Comparison of ENCODE assay signal across 29 mouse cellular contexts in genomic region chr3:115738524-115738923, GRCm38 (mm10). TPM values are rescaled to one million over a fixed set of nuclear protein-coding genes. Genes with fewer than 3 reads are reported as not detected.
A peak's percentile ranks its signal among the peaks of the same experiment; 100 is the strongest.
DNase-seq lines count a peak whose midpoint lies in the region; ATAC-seq and TF ChIP-seq lines count a peak whose summit lies in the region.
"Had no signal": no experiment of that assay in that cellular context is flagged by ENCODE, and none has a peak within 500 bp of the region (broad histone marks: within the 10 kb centered on the region; RNA-seq: fewer than 3 reads in every experiment).

No protein-coding gene starts in this region.

- peak overlapping the region; percentile 51; the same call in 1 of the 2 replicates for H3K27ac ChIP-seq in forebrain, embryonic 10.5 days
- H3K27ac ChIP-seq in forebrain, embryonic 16.5 days (ENCODE audit: low read length) = no peak overlapping the region
- peak overlapping the region; percentile 57 for H3K27ac ChIP-seq in heart, embryonic 12.5 days (ENCODE audit: poor library complexity, severe bottlenecking)
- H3K27ac ChIP-seq in heart, postnatal 0 days (ENCODE audit: low read depth) = peak overlapping the region; percentile 65
- H3K27ac ChIP-seq in heart, adult 2 months = no peak overlapping the region
- no peak overlapping the region for H3K27ac ChIP-seq in midbrain, embryonic 16.5 days (ENCODE audit: low read length)
- H3K27ac ChIP-seq in midbrain, embryonic 11.5 days (ENCODE audit: low read depth, low read length) = no peak overlapping the region
- H3K27ac ChIP-seq: hindbrain, embryonic 12.5 days; hindbrain, postnatal 0 days; intestine, embryonic 15.5 days; liver, embryonic 12.5 days; midbrain, embryonic 12.5 days; neural tube, embryonic 13.5 days had no signal

- no peak for TF ChIP-seq POLR2A in heart, adult 2 months (IDR thresholded peaks at IDR 0.05; ENCODE audit: insufficient read depth, low read depth, low read length)

- H3K36me3 ChIP-seq in forebrain, embryonic 10.5 days (replicated peaks) = no peaks in the 10 kb centered on the region
- H3K36me3 ChIP-seq in forebrain, embryonic 16.5 days (ENCODE audit: control insufficient read depth, insufficient read depth) = no peaks in the 10 kb centered on the region
- no peaks in the 10 kb centered on the region for H3K36me3 ChIP-seq in heart, embryonic 12.5 days
- H3K36me3 ChIP-seq in heart, postnatal 0 days (replicated peaks; ENCODE audit: control insufficient read depth, insufficient read depth, low read length) = no peaks in the 10 kb centered on the region
- no peaks in the 10 kb centered on the region for H3K36me3 ChIP-seq in heart, adult 2 months (ENCODE audit: control insufficient read depth, insufficient read depth, low read length)
- no peaks in the 10 kb centered on the region for H3K36me3 ChIP-seq in midbrain, embryonic 16.5 days (ENCODE audit: control insufficient read depth, insufficient read depth, low read length)
- H3K36me3 ChIP-seq in midbrain, embryonic 11.5 days (ENCODE audit: control insufficient read depth, insufficient read depth, low read length) = no peaks in the 10 kb centered on the region
- H3K36me3 ChIP-seq: hindbrain, embryonic 12.5 days; intestine, embryonic 15.5 days; liver, embryonic 12.5 days; midbrain, embryonic 12.5 days; neural tube, embryonic 13.5 days had no signal

- no peak for DNase-seq in forebrain, embryonic 10.5 days (ENCODE audit: extremely low spot score, low spot score)
- DNase-seq in heart, postnatal 36 days = no peak
- no peak for DNase-seq in heart, postnatal 0 days (ENCODE audit: low spot score)
- DNase-seq in heart, adult 2 months = no peak
- no peak for DNase-seq in midbrain, embryonic 11.5 days (ENCODE audit: low spot score, missing footprints)
- DNase-seq: adrenal gland, adult 2 months; adrenal gland, postnatal 36 days; cerebellum, adult 2 months; cerebellum, postnatal 14 days; gastrocnemius, postnatal 10 days; kidney, adult 2 months; kidney, postnatal 36 days; left cerebral cortex, postnatal 4 days; lung, postnatal 36 days; thymus, adult 2 months; thymus, postnatal 36 days had no signal

- H3K79me2 ChIP-seq in heart, adult 2 months (replicated peaks; ENCODE audit: control insufficient read depth, insufficient read depth, low read length) = no peaks in the 10 kb centered on the region

- H3K9me3 ChIP-seq in forebrain, embryonic 10.5 days = no peaks in the 10 kb centered on the region
- H3K9me3 ChIP-seq in forebrain, embryonic 16.5 days (ENCODE audit: control insufficient read depth, low read length) = no peaks in the 10 kb centered on the region
- no peaks in the 10 kb centered on the region for H3K9me3 ChIP-seq in heart, embryonic 12.5 days (replicated peaks)
- H3K9me3 ChIP-seq in heart, postnatal 0 days (replicated peaks; ENCODE audit: control insufficient read depth, low read length) = no peaks in the 10 kb centered on the region
- no peaks in the 10 kb centered on the region for H3K9me3 ChIP-seq in midbrain, embryonic 16.5 days (replicated peaks; ENCODE audit: control insufficient read depth, low read length, poor library complexity, severe bottlenecking)
- no peaks in the 10 kb centered on the region for H3K9me3 ChIP-seq in midbrain, embryonic 11.5 days (ENCODE audit: control insufficient read depth, low read length)
- H3K9me3 ChIP-seq: hindbrain, embryonic 12.5 days; intestine, embryonic 15.5 days; liver, embryonic 12.5 days; midbrain, embryonic 12.5 days; neural tube, embryonic 13.5 days had no signal

- 81% methylated on average over 2 of the region's 2 CpGs for WGBS in forebrain, embryonic 10.5 days
- 27% methylated on average over 2 of the region's 2 CpGs for WGBS in forebrain, embryonic 16.5 days
- 58% methylated on average over 2 of the region's 2 CpGs for WGBS in heart, embryonic 12.5 days
- 58% methylated on average over 2 of the region's 2 CpGs for WGBS in heart, postnatal 0 days
- WGBS in heart, adult 2 months = 76% methylated on average over 2 of the region's 2 CpGs
- 38% methylated on average over 2 of the region's 2 CpGs for WGBS in midbrain, embryonic 16.5 days
- WGBS in midbrain, embryonic 11.5 days = 71% methylated on average over 2 of the region's 2 CpGs

- no peak for TF ChIP-seq EP300 in heart, postnatal 0 days (IDR thresholded peaks at IDR 0.05; ENCODE audit: low read depth)
- no peak for TF ChIP-seq EP300 in heart, adult 2 months (IDR thresholded peaks at IDR 0.05; ENCODE audit: insufficient read depth, low read depth, low read length)

- H3K4me1 ChIP-seq in forebrain, embryonic 10.5 days = peaks cover 14% of the 10 kb centered on the region
- peaks cover 8% of the 10 kb centered on the region for H3K4me1 ChIP-seq in forebrain, embryonic 16.5 days (replicated peaks; ENCODE audit: control insufficient read depth, insufficient read depth, low read length)
- H3K4me1 ChIP-seq in heart, embryonic 12.5 days (replicated peaks) = peaks cover 21% of the 10 kb centered on the region
- H3K4me1 ChIP-seq in heart, postnatal 0 days (ENCODE audit: control insufficient read depth, insufficient read depth) = peaks cover 6% of the 10 kb centered on the region; the same call in 1 of the 2 replicates
- peaks cover 2% of the 10 kb centered on the region; the same call in 1 of the 2 replicates for H3K4me1 ChIP-seq in heart, adult 2 months (ENCODE audit: control insufficient read depth, insufficient read depth, low read length)
- 0 out of 2 replicates have a peak, but pooled peaks cover 4% of the 10 kb centered on the region for H3K4me1 ChIP-seq in midbrain, embryonic 16.5 days (ENCODE audit: control insufficient read depth, insufficient read depth, low read length)
- H3K4me1 ChIP-seq in midbrain, embryonic 11.5 days (ENCODE audit: control insufficient read depth, insufficient read depth, low read length) = no peaks in the 10 kb centered on the region
- H3K4me1 ChIP-seq: intestine, embryonic 15.5 days had no signal

- intact Hi-C loops in heart, postnatal 36 days (cut with DNase I) = no loop called here
- intact Hi-C loops in heart, adult 2 months (cut with DNase I) = no loop called here

- H3K4me3 ChIP-seq in forebrain, embryonic 10.5 days = no peak overlapping the region
- H3K4me3 ChIP-seq in forebrain, embryonic 16.5 days (replicated peaks; ENCODE audit: low read length) = no peak overlapping the region
- H3K4me3 ChIP-seq in heart, embryonic 12.5 days = no peak overlapping the region
- no peak overlapping the region for H3K4me3 ChIP-seq in heart, postnatal 0 days (ENCODE audit: low read depth, low read length)
- H3K4me3 ChIP-seq in heart, adult 2 months = no peak overlapping the region
- no peak overlapping the region for H3K4me3 ChIP-seq in midbrain, embryonic 16.5 days (ENCODE audit: low read depth, low read length)
- no peak overlapping the region for H3K4me3 ChIP-seq in midbrain, embryonic 11.5 days (ENCODE audit: low read depth, low read length)
- H3K4me3 ChIP-seq: hindbrain, embryonic 12.5 days; intestine, embryonic 15.5 days; liver, embryonic 12.5 days; midbrain, embryonic 12.5 days; myocyte; neural tube, embryonic 13.5 days had no signal

- TF ChIP-seq CTCF in heart, postnatal 0 days (IDR thresholded peaks at IDR 0.05; ENCODE audit: low read depth) = no peak
- no peak for TF ChIP-seq CTCF in heart, adult 2 months (IDR thresholded peaks at IDR 0.05)

- no peaks in the 10 kb centered on the region for H3K27me3 ChIP-seq in forebrain, embryonic 10.5 days (ENCODE audit: poor library complexity, severe bottlenecking)
- no peaks in the 10 kb centered on the region for H3K27me3 ChIP-seq in forebrain, embryonic 16.5 days (replicated peaks; ENCODE audit: control insufficient read depth, insufficient read depth, low read length)
- H3K27me3 ChIP-seq in heart, embryonic 12.5 days (replicated peaks) = no peaks in the 10 kb centered on the region
- no peaks in the 10 kb centered on the region for H3K27me3 ChIP-seq in heart, postnatal 0 days (ENCODE audit: control insufficient read depth, insufficient read depth, low read length)
- no peaks in the 10 kb centered on the region for H3K27me3 ChIP-seq in heart, adult 2 months (ENCODE audit: control insufficient read depth, insufficient read depth, low read length)
- no peaks in the 10 kb centered on the region for H3K27me3 ChIP-seq in midbrain, embryonic 16.5 days (ENCODE audit: control insufficient read depth, insufficient read depth, low read depth, low read length)
- H3K27me3 ChIP-seq in midbrain, embryonic 11.5 days (ENCODE audit: control insufficient read depth, insufficient read depth, low read length) = no peaks in the 10 kb centered on the region
- H3K27me3 ChIP-seq: CH12.LX; hindbrain, embryonic 12.5 days; intestine, embryonic 15.5 days; liver, embryonic 12.5 days; midbrain, embryonic 12.5 days; neural tube, embryonic 13.5 days had no signal

- no peak overlapping the region for H3K4me2 ChIP-seq in forebrain, embryonic 16.5 days (ENCODE audit: low read length)
- no peak overlapping the region for H3K4me2 ChIP-seq in heart, embryonic 12.5 days
- no peak overlapping the region for H3K4me2 ChIP-seq in heart, postnatal 0 days (ENCODE audit: low read depth, low read length)
- H3K4me2 ChIP-seq in midbrain, embryonic 16.5 days (ENCODE audit: low read length) = no peak overlapping the region
- no peak overlapping the region for H3K4me2 ChIP-seq in midbrain, embryonic 11.5 days
- H3K4me2 ChIP-seq: hindbrain, embryonic 12.5 days; intestine, embryonic 15.5 days; liver, embryonic 12.5 days; midbrain, embryonic 12.5 days; neural tube, embryonic 13.5 days had no signal

- ATAC-seq in forebrain, embryonic 16.5 days = no peak
- ATAC-seq in heart, embryonic 12.5 days (ENCODE audit: insufficient number of reproducible peaks, low FRiP score) = no peak
- ATAC-seq in heart, postnatal 0 days (ENCODE audit: insufficient read depth, low read depth) = no peak
- ATAC-seq in midbrain, embryonic 16.5 days = 0 out of 2 replicates have a peak, but pooled peaks have one; percentile 56
- no peak for ATAC-seq in midbrain, embryonic 11.5 days (ENCODE audit: low FRiP score)
- ATAC-seq: activated CD4-positive, CD25-positive, alpha-beta regulatory T cell, adult 4 months; intestine, embryonic 15.5 days; liver, embryonic 12.5 days; liver, postnatal 0 days had no signal

- no peak overlapping the region for H3K9ac ChIP-seq in forebrain, embryonic 16.5 days (replicated peaks; ENCODE audit: low read depth, low read length)
- H3K9ac ChIP-seq in heart, embryonic 12.5 days = no peak overlapping the region
- no peak overlapping the region for H3K9ac ChIP-seq in heart, postnatal 0 days (replicated peaks; ENCODE audit: low read depth, low read length)
- no peak overlapping the region for H3K9ac ChIP-seq in heart, adult 2 months (ENCODE audit: low read depth, low read length)
- no peak overlapping the region for H3K9ac ChIP-seq in midbrain, embryonic 16.5 days (ENCODE audit: low read depth, low read length)
- no peak overlapping the region for H3K9ac ChIP-seq in midbrain, embryonic 11.5 days (ENCODE audit: low read length)
- H3K9ac ChIP-seq: hindbrain, embryonic 12.5 days; intestine, embryonic 15.5 days; liver, embryonic 12.5 days; liver, postnatal 0 days; midbrain, embryonic 12.5 days; neural tube, embryonic 13.5 days had no signal

RNA-seq across cellular contexts. Expression of gene S1pr1, which starts 23.7 kb away (rescaled TPM):
- 25.4 and 27.2 TPM in 2 replicates for polyA plus RNA-seq in forebrain, embryonic 10.5 days (2016; fragmentation: Nextera tagmentation; extraction: Ambion mirVana)
- polyA plus RNA-seq in forebrain, embryonic 16.5 days (2015; fragmentation: Nextera tagmentation; extraction: Ambion mirVana) = 26.4 and 35.0 TPM in 2 replicates
- polyA plus RNA-seq in heart, embryonic 12.5 days (2016; fragmentation: Nextera tagmentation; extraction: Ambion mirVana) = 86.0 and 87.5 TPM in 2 replicates
- 10 to 100 TPM; 48.3 to 50.2 TPM for total RNA-seq in heart, postnatal 36 days (2021)
- total RNA-seq in heart, postnatal 0 days (2014; rRNA removed; ENCODE audit: low replicate concordance) = 160 and 192 TPM in 2 replicates
- polyA plus RNA-seq in heart, postnatal 0 days (2015; fragmentation: Nextera tagmentation; extraction: Ambion mirVana) = 66.1 and 74.6 TPM in 2 replicates
- 10 to 100 TPM; 53.8 to 72.1 TPM for total RNA-seq in heart, adult 2 months (2021)
- 67.0 and 90.6 TPM in 2 replicates for polyA plus RNA-seq in heart, adult 2 months (2012; rRNA removed)
- polyA plus RNA-seq in midbrain, embryonic 16.5 days (2015; fragmentation: Nextera tagmentation; extraction: Ambion mirVana) = 23.6 and 29.9 TPM in 2 replicates
- 16.6 and 17.9 TPM in 2 replicates for polyA plus RNA-seq in midbrain, embryonic 11.5 days (2014; fragmentation: Nextera tagmentation; extraction: Ambion mirVana)

Comparison
In these comparisons a context has a peak if more than half of its experiments do, and no peak if none do; other contexts are left out.
1. H3K27ac ChIP-seq: peak in forebrain, embryonic 10.5 days (single experiment), heart, embryonic 12.5 days (single experiment) and heart, postnatal 0 days (single experiment); none in forebrain, embryonic 16.5 days (single experiment), heart, adult 2 months (single experiment), midbrain, embryonic 16.5 days (single experiment) and midbrain, embryonic 11.5 days (single experiment).